Mouse (Mus musculus): ENCODE measurements around the gene Tmx2. TPM values are rescaled to one million over a fixed set of nuclear protein-coding genes. Genes with fewer than 3 reads are reported as not detected.

Gene Tmx2
- polyA plus RNA-seq, 1 experiment from 2014 or later: 244 TPM

DNA sequence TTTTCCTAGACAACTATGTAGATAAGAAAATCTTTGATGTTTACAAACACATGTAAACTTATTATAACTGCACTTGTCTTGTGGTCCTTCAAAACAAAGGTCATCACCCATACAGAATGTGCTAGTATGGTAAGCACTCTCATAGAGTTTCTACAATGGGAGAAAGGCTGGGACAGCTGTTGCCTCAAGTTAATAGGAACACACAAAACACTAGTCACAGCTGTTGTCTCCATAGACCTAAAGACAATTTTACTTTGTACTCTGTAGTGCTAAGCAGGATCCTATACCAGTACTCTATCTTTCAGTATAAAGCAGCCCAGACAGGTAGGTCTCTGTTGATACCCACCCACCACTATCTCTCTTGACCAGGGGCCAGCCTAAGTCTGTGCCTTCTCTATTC, 38.1 kb downstream of the Tmx2 start:
- ChIA-PET CTCF (interaction anchor here (1.3 to 1.8 kb wide), 2 partner anchors 10 to 13 kb away, joined by 3 to 5 read pairs; partner anchors contain the start of gene Ctnnd1), POLR2A (interaction anchor here (1.1 kb wide), 1 partner anchor 9 kb away, joined by 4 read pairs; no protein-coding TSS in a partner anchor)
- in situ Hi-C loops (cut with MboI; ENCODE audit: low pct_unique_long_range_greater_than_20kb): no loop called here
- TF ChIP-seq CTCF (IDR thresholded peaks at IDR 0.05): no peak
- DNase-seq (ENCODE audit: low read depth, low spot score) (no peak), ATAC-seq (no peak)
- H3K27me3 ChIP-seq: no peaks in the 10 kb centered on the region

- ATAC-seq (no peak), DNase-seq (ENCODE audit: low read depth, low spot score) (no peak)
- CTCF ChIA-PET: interaction anchor here (1.0 to 1.7 kb wide), 2 partner anchors 9 to 21 kb away, joined by 3 to 6 read pairs; no protein-coding TSS in a partner anchor
- H3K27me3 ChIP-seq: no peaks in the 10 kb centered on the region
- in situ Hi-C loops (cut with MboI; ENCODE audit: low pct_unique_long_range_greater_than_20kb): no loop called here
- no peak for TF ChIP-seq CTCF (IDR thresholded peaks at IDR 0.05)
- POLR2A ChIA-PET: interaction anchor here (2.4 kb wide), 1 partner anchor 9 kb away, joined by 9 read pairs; no protein-coding TSS in a partner anchor
These were observed 40.3 kb downstream of the Tmx2 start for GRCm38 (mm10) chr2:84638428-84639220.

GRCm38 (mm10) chr2:84637452-84638165, 41.3 kb downstream of the Tmx2 start:
- in situ Hi-C loops (cut with MboI; ENCODE audit: low pct_unique_long_range_greater_than_20kb): no loop called here
- no peak for ATAC-seq
- TF ChIP-seq CTCF (IDR thresholded peaks at IDR 0.05): no peak
- H3K27me3 ChIP-seq: no peaks in the 10 kb centered on the region
- DNase-seq (ENCODE audit: low read depth, low spot score): no peak
- ChIA-PET POLR2A (interaction anchor here (1.0 to 2.4 kb wide), 2 partner anchors 10 to 12 kb away, joined by 4 to 9 read pairs; partner anchors contain the start of gene Ctnnd1), CTCF (interaction anchor here (1.1 kb wide), 1 partner anchor 56 kb away, joined by 3 read pairs; no protein-coding TSS in a partner anchor)

GRCm38 (mm10) chr2:84636231-84636741, 42.7 kb downstream of the Tmx2 start:
- DNase-seq (ENCODE audit: low read depth, low spot score) (no peak), ATAC-seq (no peak)
- ChIA-PET POLR2A (interaction anchor here (1.0 kb wide), 1 partner anchor 14 kb away, joined by 4 read pairs; the partner anchor contains the start of gene Ctnnd1), CTCF (interaction anchor here (1.1 to 1.8 kb wide), 5 partner anchors 11 to 54 kb away, joined by 3 to 17 read pairs (median 4); no protein-coding TSS in a partner anchor)
- no peak for TF ChIP-seq CTCF (IDR thresholded peaks at IDR 0.05)
- H3K27me3 ChIP-seq: no peaks in the 10 kb centered on the region
- in situ Hi-C loops (cut with MboI; ENCODE audit: low pct_unique_long_range_greater_than_20kb): no loop called here

DNA sequence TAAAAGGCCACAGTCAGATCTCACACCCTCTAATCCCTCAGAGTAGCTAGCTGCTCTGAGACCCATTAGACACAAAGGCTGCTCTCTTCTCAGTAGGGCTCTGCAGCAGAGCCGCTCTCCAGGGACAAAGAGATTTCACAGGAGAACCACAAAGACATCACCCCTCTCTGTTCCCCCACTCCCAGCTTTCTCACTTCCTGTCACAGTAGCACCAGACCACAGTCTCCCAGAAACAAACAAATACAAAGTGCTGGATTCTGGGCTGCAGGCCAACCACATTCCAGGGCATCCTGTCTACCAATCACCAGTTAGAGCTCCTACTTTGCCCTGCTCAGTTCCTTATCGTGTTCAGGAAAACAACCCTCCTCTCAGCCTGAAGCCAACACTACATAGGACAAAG, 43.3 kb downstream of the Tmx2 start:
- ATAC-seq (peak; percentile 96), DNase-seq (ENCODE audit: low read depth, low spot score) (peak; percentile 97)
- H3K27me3 ChIP-seq: no peaks in the 10 kb centered on the region
- POLR2A ChIA-PET: no interaction called here
- CTCF ChIA-PET: interaction anchor here (0.8 to 1.8 kb wide), 6 partner anchors 8 to 25 kb away, joined by 3 to 17 read pairs (median 4); no protein-coding TSS in a partner anchor
- no peak for TF ChIP-seq CTCF (IDR thresholded peaks at IDR 0.05)
- in situ Hi-C loops (cut with MboI; ENCODE audit: low pct_unique_long_range_greater_than_20kb): no loop called here

DNA sequence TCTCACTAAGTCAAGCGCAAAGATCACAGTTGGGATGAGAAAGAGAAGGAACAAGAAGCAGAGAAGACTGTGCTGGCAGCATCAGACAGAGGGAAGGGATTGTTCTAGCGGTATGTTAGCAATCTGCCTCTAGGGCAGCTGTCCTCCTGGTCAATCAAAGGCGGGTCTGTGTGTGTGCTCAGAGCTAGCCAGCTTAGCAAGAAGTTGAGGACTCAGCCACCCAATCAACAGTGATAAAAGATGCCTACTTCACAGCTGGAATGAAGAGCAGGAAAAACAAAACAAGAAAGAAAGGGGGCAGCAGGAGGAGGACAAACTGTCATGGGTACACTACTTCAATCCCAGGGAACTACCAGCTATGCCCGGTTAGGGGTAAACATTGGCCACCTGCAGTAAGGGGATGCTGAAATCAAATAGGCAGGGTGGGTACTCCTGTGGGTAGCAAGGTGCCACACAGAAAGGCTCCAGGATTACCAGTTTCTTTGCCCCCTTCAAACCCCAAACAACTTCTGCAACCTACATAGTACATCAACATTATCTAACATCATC, 43.9 kb downstream of the Tmx2 start:
- no peaks in the 10 kb centered on the region for H3K27me3 ChIP-seq
- ChIA-PET CTCF (interaction anchor here (0.8 to 1.8 kb wide), 8 partner anchors 8 to 25 kb away, joined by 3 to 17 read pairs (median 4); no protein-coding TSS in a partner anchor), POLR2A (no interaction called here)
- in situ Hi-C loops (cut with MboI; ENCODE audit: low pct_unique_long_range_greater_than_20kb): no loop called here
- no peak for TF ChIP-seq CTCF (IDR thresholded peaks at IDR 0.05)
- ATAC-seq (peak; percentile 26), DNase-seq (ENCODE audit: low read depth, low spot score) (no peak)

DNA sequence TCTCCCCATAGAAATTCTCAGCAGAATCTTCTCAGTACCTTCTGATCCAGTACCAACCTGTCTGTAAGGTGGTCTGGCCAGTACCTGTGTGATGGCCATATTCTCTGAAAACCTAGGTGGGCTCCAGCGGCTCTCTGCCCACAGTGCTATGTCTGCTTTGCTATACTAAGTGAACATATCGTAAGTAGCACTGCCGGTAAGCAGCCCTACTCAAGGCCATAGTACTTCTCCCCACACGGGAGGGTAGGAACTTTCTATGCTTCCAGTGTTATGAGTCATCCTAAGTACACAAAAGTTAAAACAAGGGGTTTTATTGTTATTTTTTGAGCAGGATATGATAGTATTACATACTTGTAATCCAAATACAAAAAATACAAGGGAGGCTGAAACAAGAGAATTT, 44.9 kb downstream of the Tmx2 start:
- H3K27me3 ChIP-seq: no peaks in the 10 kb centered on the region
- ATAC-seq: no peak
- no peak for DNase-seq (ENCODE audit: low read depth, low spot score)
- ChIA-PET CTCF (interaction anchor here (0.8 to 2.6 kb wide), 4 partner anchors 10 to 16 kb away, joined by 3 to 19 read pairs (median 4); no protein-coding TSS in a partner anchor), POLR2A (no interaction called here)
- in situ Hi-C loops (cut with MboI; ENCODE audit: low pct_unique_long_range_greater_than_20kb): no loop called here
- TF ChIP-seq CTCF (IDR thresholded peaks at IDR 0.05): no peak

DNA sequence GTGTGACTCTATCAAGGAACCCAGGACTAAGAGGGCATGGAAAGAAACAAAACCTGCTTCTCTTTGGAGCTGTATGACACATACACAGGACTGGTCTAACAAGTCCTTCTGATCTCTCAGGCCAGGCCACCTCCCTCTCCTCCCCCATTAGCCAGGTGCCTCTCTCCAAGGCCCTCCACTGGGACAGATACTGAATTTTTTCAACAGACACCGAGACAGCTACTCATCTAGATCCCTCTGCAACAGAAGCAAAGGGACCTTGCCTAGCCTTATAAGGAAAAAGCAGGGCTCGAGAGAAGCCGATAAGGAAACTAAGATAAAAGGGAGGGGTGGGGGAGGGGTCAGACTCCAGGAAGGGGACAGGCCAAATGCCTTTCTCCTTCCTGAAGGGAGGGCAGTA, 45.9 kb downstream of the Tmx2 start:
- DNase-seq (ENCODE audit: low read depth, low spot score): no peak
- in situ Hi-C loops (cut with MboI; ENCODE audit: low pct_unique_long_range_greater_than_20kb): no loop called here
- POLR2A ChIA-PET: interaction anchor here (0.6 to 1.2 kb wide), 3 partner anchors 10 to 79 kb away, joined by 3 to 4 read pairs (median 3); no protein-coding TSS in a partner anchor
- H3K27me3 ChIP-seq: no peaks in the 10 kb centered on the region
- no peak for TF ChIP-seq CTCF (IDR thresholded peaks at IDR 0.05)
- no peak for ATAC-seq
- CTCF ChIA-PET: interaction anchor here (0.7 to 2.6 kb wide), 4 partner anchors 10 to 23 kb away, joined by 3 to 19 read pairs (median 4); partner anchors contain the start of gene Ctnnd1

GRCm38 (mm10) chr2:84632001-84632400, 46.9 kb downstream of the Tmx2 start:
- CTCF ChIA-PET: interaction anchor here (0.6 to 2.6 kb wide), 7 partner anchors 9 to 46 kb away, joined by 3 to 19 read pairs (median 4); partner anchors contain the start of gene Gm28635
- POLR2A ChIA-PET: interaction anchor here (0.8 to 1.2 kb wide), 2 partner anchors 9 kb away, joined by 3 to 4 read pairs; no protein-coding TSS in a partner anchor
- DNase-seq (ENCODE audit: low read depth, low spot score) (no peak), ATAC-seq (no peak)
- no peaks in the 10 kb centered on the region for H3K27me3 ChIP-seq
- no peak for TF ChIP-seq CTCF (IDR thresholded peaks at IDR 0.05)
- in situ Hi-C loops (cut with MboI; ENCODE audit: low pct_unique_long_range_greater_than_20kb): no loop called here

- ChIA-PET POLR2A (no interaction called here), CTCF (interaction anchor here (0.6 to 4.0 kb wide), 4 partner anchors 8 to 26 kb away, joined by 3 to 9 read pairs (median 4); no protein-coding TSS in a partner anchor)
- ATAC-seq: no peak
- DNase-seq (ENCODE audit: low read depth, low spot score): no peak
- in situ Hi-C loops (cut with MboI; ENCODE audit: low pct_unique_long_range_greater_than_20kb): no loop called here
- H3K27me3 ChIP-seq: no peaks in the 10 kb centered on the region
- no peak for TF ChIP-seq CTCF (IDR thresholded peaks at IDR 0.05)
These were observed 51.9 kb downstream of the Tmx2 start for GRCm38 (mm10) chr2:84627036-84627435.
